Mouse (Mus musculus) forebrain, embryonic 13.5 days (tissue): ENCODE data around the gene Kif1b. TPM values are rescaled to one million over a fixed set of nuclear protein-coding genes. Genes with fewer than 3 reads are reported as not detected.

ENCODE experiments used
- ATAC-seq: fragments of 200-750 bp; cut with Nextera tagmentation; 2 replicates; pipeline ENCODE4 v1.8.0; 2017
- H3K27ac ChIP-seq: fragments of 300-500 bp; sonication (generic); 2 replicates; pipeline ENCODE4 v1.5.1; 2015; ENCODE audit warnings: inconsistent platforms, mild to moderate bottlenecking, moderate library complexity
- H3K27me3 ChIP-seq: fragments of 300-500 bp; sonication (generic); 2 replicates; pipeline ENCODE4 v1.6.1; 2015; ENCODE audit warnings: mild to moderate bottlenecking, inconsistent platforms
- H3K36me3 ChIP-seq: fragments of 300-500 bp; sonication (generic); 2 replicates; pipeline ENCODE4 v1.6.1; 2015; ENCODE audit warnings: mild to moderate bottlenecking, inconsistent platforms; ENCODE audit not compliant: poor library complexity, severe bottlenecking
- H3K4me1 ChIP-seq: fragments of 300-500 bp; sonication (generic); 2 replicates; pipeline ENCODE4 v1.6.1; 2015; ENCODE audit warnings: inconsistent platforms
- H3K4me2 ChIP-seq: fragments of 300-500 bp; sonication (generic); 2 replicates; pipeline ENCODE4 v1.6.1; 2015; ENCODE audit warnings: inconsistent platforms, mild to moderate bottlenecking, moderate library complexity
- H3K4me3 ChIP-seq: fragments of 300-500 bp; sonication (generic); 2 replicates; pipeline ENCODE4 v1.5.1; 2015; ENCODE audit warnings: mild to moderate bottlenecking, inconsistent platforms
- H3K9ac ChIP-seq: fragments of 300-500 bp; sonication (generic); 2 replicates; pipeline ENCODE4 v1.6.1; 2015; ENCODE audit warnings: mild to moderate bottlenecking, inconsistent platforms
- H3K9me3 ChIP-seq: fragments of 300-500 bp; sonication (generic); replicated peaks from 2 replicates; pipeline ENCODE4 v1.6.1; 2016; ENCODE audit warnings: inconsistent platforms
- WGBS: fragments of 180-500 bp; shearing (Covaris S2); methylation state at CpG from one replicate; pipeline ENCODE4 v1.1.7; 2015; 5-methylcytosine and 5-hydroxymethylcytosine counted together
- polyA plus RNA-seq: library from polyadenylated mRNA; unstranded; fragments of >200 nt; fragmentation: Nextera tagmentation; extraction: Ambion mirVana; gene quantifications from 2 replicates; pipeline ENCODE4 v1.2.1, GENCODE M21; 2015

Kif1b gene
- polyA plus RNA-seq, 1 experiment from 2014 or later = 136 TPM

- 96% methylated on average over 6 of the region's 6 CpGs for WGBS
- H3K36me3 ChIP-seq = peaks cover 78% of the 10 kb centered on the region
- no peak overlapping the region for H3K4me2 ChIP-seq
- no peak overlapping the region for H3K9ac ChIP-seq
- H3K4me3 ChIP-seq = no peak overlapping the region
- no peak overlapping the region for H3K27ac ChIP-seq
- H3K4me1 ChIP-seq = peaks cover 15% of the 10 kb centered on the region
- no peak for ATAC-seq
- H3K9me3 ChIP-seq = no peaks in the 10 kb centered on the region
- no peaks in the 10 kb centered on the region for H3K27me3 ChIP-seq
Observed at GRCm38 (mm10) chr4:149161166-149161565, 146.3 kb downstream of the Kif1b start.

DNA sequence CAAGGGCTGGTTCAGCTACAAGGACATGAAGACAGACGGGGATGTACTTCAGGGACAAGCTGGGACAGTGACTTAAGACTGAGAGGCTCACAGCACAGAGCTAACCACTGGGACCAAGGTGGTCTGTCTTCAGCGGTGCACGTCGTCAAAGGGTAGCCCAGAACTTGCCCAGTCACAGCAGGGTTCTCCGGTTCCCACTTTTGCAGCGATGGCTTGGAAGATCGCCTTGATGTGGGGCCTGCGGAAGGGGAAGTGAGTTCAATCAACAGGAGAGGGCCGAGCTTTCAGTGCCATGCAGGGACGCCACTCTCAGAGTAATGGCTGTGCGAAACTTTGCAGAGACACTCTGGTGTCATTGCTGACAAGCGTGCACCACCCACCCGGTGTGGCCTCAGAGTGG lies 147.6 kb downstream of the Kif1b start:
- Histone ChIP-seq H3K9ac (no peak overlapping the region), H3K9me3 (no peaks in the 10 kb centered on the region; the same call in 1 of the 2 replicates), H3K36me3 (peaks cover 90% of the 10 kb centered on the region), H3K4me2 (no peak overlapping the region), H3K27ac (no peak overlapping the region), H3K4me3 (no peak overlapping the region), H3K27me3 (no peaks in the 10 kb centered on the region), H3K4me1 (0 out of 2 replicates have a peak, but pooled peaks cover 3% of the 10 kb centered on the region)
- WGBS = 91% methylated on average over 13 of the region's 13 CpGs
- no peak for ATAC-seq

GRCm38 (mm10) chr4:149159203-149159602 lies 148.3 kb downstream of the Kif1b start:
- peaks cover 90% of the 10 kb centered on the region for H3K36me3 ChIP-seq
- no peak overlapping the region for H3K9ac ChIP-seq
- ATAC-seq = no peak
- H3K4me3 ChIP-seq = no peak overlapping the region
- 93% methylated on average over 2 of the region's 2 CpGs for WGBS
- H3K9me3 ChIP-seq = no peaks in the 10 kb centered on the region; the same call in 1 of the 2 replicates
- no peak overlapping the region for H3K27ac ChIP-seq
- H3K4me1 ChIP-seq = 0 out of 2 replicates have a peak, but pooled peaks cover 3% of the 10 kb centered on the region
- no peak overlapping the region for H3K4me2 ChIP-seq
- H3K27me3 ChIP-seq = no peaks in the 10 kb centered on the region

GRCm38 (mm10) chr4:149157415-149157973 lies 150.0 kb downstream of the Kif1b start:
- no peaks in the 10 kb centered on the region for H3K4me1 ChIP-seq
- H3K9me3 ChIP-seq = no peaks in the 10 kb centered on the region; the same call in 1 of the 2 replicates
- peaks cover 100% of the 10 kb centered on the region for H3K36me3 ChIP-seq
- H3K9ac ChIP-seq = no peak overlapping the region
- 89% methylated on average over 8 of the region's 8 CpGs for WGBS
- H3K4me2 ChIP-seq = no peak overlapping the region
- ATAC-seq = no peak
- H3K27me3 ChIP-seq = no peaks in the 10 kb centered on the region
- no peak overlapping the region for H3K27ac ChIP-seq
- no peak overlapping the region for H3K4me3 ChIP-seq

GRCm38 (mm10) chr4:149155711-149156110 lies 151.8 kb downstream of the Kif1b start:
- H3K4me2 ChIP-seq = no peak overlapping the region
- H3K9ac ChIP-seq = no peak overlapping the region
- H3K27me3 ChIP-seq = no peaks in the 10 kb centered on the region
- 93% methylated on average over 6 of the region's 6 CpGs for WGBS
- no peaks in the 10 kb centered on the region for H3K4me1 ChIP-seq
- H3K36me3 ChIP-seq = peaks cover 99% of the 10 kb centered on the region
- no peak overlapping the region for H3K4me3 ChIP-seq
- ATAC-seq = no peak
- H3K9me3 ChIP-seq = no peaks in the 10 kb centered on the region; the same call in 1 of the 2 replicates
- H3K27ac ChIP-seq = no peak overlapping the region

- no peak overlapping the region for H3K4me2 ChIP-seq
- no peak for ATAC-seq
- no peak overlapping the region for H3K27ac ChIP-seq
- no peak overlapping the region for H3K9ac ChIP-seq
- no peaks in the 10 kb centered on the region; the same call in 1 of the 2 replicates for H3K9me3 ChIP-seq
- no peaks in the 10 kb centered on the region for H3K27me3 ChIP-seq
- peaks cover 99% of the 10 kb centered on the region for H3K36me3 ChIP-seq
- no peak overlapping the region for H3K4me3 ChIP-seq
- no peaks in the 10 kb centered on the region for H3K4me1 ChIP-seq
- 98% methylated on average over 7 of the region's 7 CpGs for WGBS
Observed at GRCm38 (mm10) chr4:149154859-149155258, 152.6 kb downstream of the Kif1b start.

- Histone ChIP-seq H3K36me3 (peaks cover 68% of the 10 kb centered on the region), H3K4me3 (no peak overlapping the region), H3K27ac (no peak overlapping the region), H3K9ac (no peak overlapping the region), H3K4me1 (no peaks in the 10 kb centered on the region), H3K4me2 (no peak overlapping the region), H3K9me3 (no peaks in the 10 kb centered on the region; the same call in 1 of the 2 replicates), H3K27me3 (no peaks in the 10 kb centered on the region)
- 94% methylated on average over 11 of the region's 11 CpGs for WGBS
- ATAC-seq = no peak
Observed at GRCm38 (mm10) chr4:149150721-149151120, 156.8 kb downstream of the Kif1b start.

DNA sequence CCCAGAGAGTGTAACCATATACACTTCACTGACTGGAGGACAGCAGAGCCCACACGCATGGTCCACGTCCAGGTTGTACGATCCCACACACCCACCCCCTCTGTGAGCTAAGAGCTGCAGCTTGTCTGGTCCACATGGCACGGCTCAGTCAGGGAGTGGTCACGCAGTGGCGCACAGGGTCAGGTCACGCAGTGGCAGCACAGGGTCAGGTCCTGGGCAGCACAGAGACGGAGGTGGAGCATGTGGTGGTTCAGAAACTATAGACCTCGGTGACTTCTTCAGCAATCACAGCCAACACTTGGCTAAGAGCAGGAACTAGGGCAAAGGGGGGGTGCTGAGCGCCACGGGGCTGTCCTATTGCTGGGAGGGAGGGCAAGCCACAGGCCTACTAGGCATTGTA lies 157.2 kb downstream of the Kif1b start:
- WGBS = 87% methylated on average over 11 of the region's 11 CpGs
- H3K4me3 ChIP-seq = no peak overlapping the region
- no peaks in the 10 kb centered on the region; the same call in 1 of the 2 replicates for H3K9me3 ChIP-seq
- H3K27me3 ChIP-seq = no peaks in the 10 kb centered on the region
- no peak overlapping the region for H3K4me2 ChIP-seq
- H3K36me3 ChIP-seq = peaks cover 63% of the 10 kb centered on the region
- no peaks in the 10 kb centered on the region for H3K4me1 ChIP-seq
- H3K9ac ChIP-seq = no peak overlapping the region
- H3K27ac ChIP-seq = no peak overlapping the region
- no peak for ATAC-seq

DNA sequence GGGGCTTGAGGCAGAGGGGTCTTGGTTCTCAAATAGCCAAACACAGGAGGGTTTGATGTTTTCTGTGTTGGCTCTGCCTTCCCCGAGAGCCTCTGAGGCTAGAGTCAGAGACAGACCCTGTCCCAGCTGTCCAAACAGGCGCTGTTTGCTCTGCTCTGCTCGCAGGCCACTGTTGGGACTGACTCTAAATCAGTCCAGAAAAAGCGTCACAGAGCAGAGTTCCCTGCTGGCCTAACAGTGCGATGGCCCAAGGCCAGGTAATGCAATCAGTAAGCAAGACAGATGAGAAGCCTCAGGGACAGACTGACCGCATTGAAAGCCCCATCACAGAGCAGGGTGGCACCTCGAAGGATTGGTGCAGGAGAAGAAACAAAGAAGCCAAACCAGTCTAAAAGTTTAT lies 157.9 kb downstream of the Kif1b start:
- Histone ChIP-seq H3K9me3 (no peaks in the 10 kb centered on the region), H3K4me2 (no peak overlapping the region), H3K27ac (no peak overlapping the region), H3K9ac (no peak overlapping the region), H3K4me3 (no peak overlapping the region), H3K36me3 (peaks cover 57% of the 10 kb centered on the region), H3K4me1 (no peaks in the 10 kb centered on the region), H3K27me3 (no peaks in the 10 kb centered on the region)
- ATAC-seq = no peak
- 89% methylated on average over 7 of the region's 7 CpGs for WGBS

- WGBS = 89% methylated on average over 9 of the region's 9 CpGs
- Histone ChIP-seq H3K4me3 (no peak overlapping the region), H3K9me3 (no peaks in the 10 kb centered on the region), H3K4me1 (no peaks in the 10 kb centered on the region), H3K4me2 (no peak overlapping the region), H3K27ac (no peak overlapping the region), H3K27me3 (no peaks in the 10 kb centered on the region), H3K36me3 (peaks cover 52% of the 10 kb centered on the region), H3K9ac (no peak overlapping the region)
- ATAC-seq = no peak
Observed at GRCm38 (mm10) chr4:149149196-149149595, 158.3 kb downstream of the Kif1b start.

- Histone ChIP-seq H3K27me3 (no peaks in the 10 kb centered on the region), H3K4me2 (no peak overlapping the region), H3K4me3 (no peak overlapping the region), H3K9me3 (no peaks in the 10 kb centered on the region), H3K27ac (no peak overlapping the region), H3K4me1 (no peaks in the 10 kb centered on the region), H3K9ac (no peak overlapping the region), H3K36me3 (peaks cover 41% of the 10 kb centered on the region)
- 82% methylated on average over 4 of the region's 4 CpGs for WGBS
- no peak for ATAC-seq
Observed at GRCm38 (mm10) chr4:149148084-149148483, 159.4 kb downstream of the Kif1b start.

- Histone ChIP-seq H3K4me1 (no peaks in the 10 kb centered on the region), H3K4me3 (no peak overlapping the region), H3K36me3 (peaks cover 36% of the 10 kb centered on the region), H3K9me3 (no peaks in the 10 kb centered on the region), H3K9ac (no peak overlapping the region), H3K27me3 (no peaks in the 10 kb centered on the region), H3K27ac (no peak overlapping the region), H3K4me2 (no peak overlapping the region)
- WGBS = 84% methylated on average over 7 of the region's 7 CpGs
- ATAC-seq = no peak
Observed at GRCm38 (mm10) chr4:149147528-149147927, 160.0 kb downstream of the Kif1b start.

DNA sequence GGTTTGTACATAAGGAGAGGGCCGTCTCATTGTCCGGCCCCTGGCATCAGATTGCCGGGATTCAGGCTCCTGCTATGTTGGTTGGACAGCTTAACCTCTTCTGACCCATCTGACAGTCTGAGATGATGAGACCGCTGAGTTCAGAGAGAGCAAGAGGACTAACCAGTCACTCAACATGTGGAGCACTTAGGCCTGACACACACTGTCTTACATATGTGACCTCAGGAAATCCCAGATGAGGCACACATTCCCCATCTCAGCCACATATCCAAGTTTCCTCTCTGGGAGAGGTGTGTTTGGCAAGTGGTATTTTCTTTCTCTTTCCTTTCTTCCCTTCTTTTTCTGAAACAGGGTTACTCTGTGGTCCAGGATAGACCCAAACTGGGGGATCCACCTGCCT lies 162.3 kb downstream of the Kif1b start:
- no peak overlapping the region for H3K9ac ChIP-seq
- ATAC-seq = no peak

More for the DNA sequence above, 162.3 kb downstream of the Kif1b start:
- Histone ChIP-seq H3K9me3 (no peaks in the 10 kb centered on the region), H3K4me3 (no peak overlapping the region), H3K27me3 (no peaks in the 10 kb centered on the region), H3K36me3 (peaks cover 13% of the 10 kb centered on the region), H3K27ac (no peak overlapping the region), H3K4me2 (no peak overlapping the region), H3K4me1 (no peaks in the 10 kb centered on the region)
- 75% methylated on average over 4 of the region's 4 CpGs for WGBS
